Mouse (Mus musculus): ENCODE results near the gene Rbm8a. TPM values are rescaled to one million over a fixed set of nuclear protein-coding genes. Genes with fewer than 3 reads are reported as not detected.

The Rbm8a gene
- total RNA-seq (2023), result 10 to 100 TPM; 49.4 to 49.5 TPM

DNA sequence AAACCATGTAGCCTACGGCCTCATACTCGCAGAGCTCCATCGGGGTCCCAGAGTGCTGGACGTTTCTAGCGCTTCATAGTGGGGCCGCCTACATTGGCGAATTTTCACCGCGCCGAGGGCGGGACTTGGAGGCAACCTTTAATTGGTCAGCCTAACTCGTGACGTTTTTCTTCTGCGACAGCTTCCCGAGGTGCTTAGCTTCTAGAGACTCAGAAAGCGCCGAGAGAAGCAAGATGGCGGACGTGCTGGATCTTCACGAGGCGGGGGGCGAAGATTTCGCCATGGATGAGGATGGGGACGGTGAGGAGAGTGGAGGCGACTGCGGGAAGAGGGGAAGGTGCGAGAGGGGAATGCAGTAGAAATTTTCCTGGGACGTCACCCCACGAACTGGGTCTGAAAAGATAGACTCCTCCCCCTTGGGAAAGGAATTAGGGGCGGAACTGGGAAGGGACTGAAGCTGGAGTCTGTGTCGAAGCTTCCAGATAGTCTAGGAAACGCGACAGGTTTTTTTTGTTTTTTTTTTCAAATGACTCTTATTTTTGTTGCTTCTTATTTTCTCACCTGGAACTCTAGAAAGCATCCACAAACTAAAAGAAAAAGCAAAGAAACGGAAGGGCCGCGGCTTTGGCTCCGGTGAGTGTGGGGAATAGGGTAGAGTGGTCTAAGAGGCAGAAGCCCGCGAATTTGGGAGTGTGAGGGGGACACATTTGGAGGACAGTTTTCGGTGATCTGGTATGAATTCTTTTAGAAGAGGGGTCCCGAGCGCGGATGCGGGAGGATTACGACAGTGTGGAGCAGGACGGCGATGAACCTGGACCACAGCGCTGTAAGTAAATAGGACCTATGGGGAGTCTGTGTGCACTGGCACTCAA, at the start of gene Rbm8a:
TSS of gene Rbm8a (plus strand) at position 205 of the 872 bp plus-strand sequence.

DNA sequence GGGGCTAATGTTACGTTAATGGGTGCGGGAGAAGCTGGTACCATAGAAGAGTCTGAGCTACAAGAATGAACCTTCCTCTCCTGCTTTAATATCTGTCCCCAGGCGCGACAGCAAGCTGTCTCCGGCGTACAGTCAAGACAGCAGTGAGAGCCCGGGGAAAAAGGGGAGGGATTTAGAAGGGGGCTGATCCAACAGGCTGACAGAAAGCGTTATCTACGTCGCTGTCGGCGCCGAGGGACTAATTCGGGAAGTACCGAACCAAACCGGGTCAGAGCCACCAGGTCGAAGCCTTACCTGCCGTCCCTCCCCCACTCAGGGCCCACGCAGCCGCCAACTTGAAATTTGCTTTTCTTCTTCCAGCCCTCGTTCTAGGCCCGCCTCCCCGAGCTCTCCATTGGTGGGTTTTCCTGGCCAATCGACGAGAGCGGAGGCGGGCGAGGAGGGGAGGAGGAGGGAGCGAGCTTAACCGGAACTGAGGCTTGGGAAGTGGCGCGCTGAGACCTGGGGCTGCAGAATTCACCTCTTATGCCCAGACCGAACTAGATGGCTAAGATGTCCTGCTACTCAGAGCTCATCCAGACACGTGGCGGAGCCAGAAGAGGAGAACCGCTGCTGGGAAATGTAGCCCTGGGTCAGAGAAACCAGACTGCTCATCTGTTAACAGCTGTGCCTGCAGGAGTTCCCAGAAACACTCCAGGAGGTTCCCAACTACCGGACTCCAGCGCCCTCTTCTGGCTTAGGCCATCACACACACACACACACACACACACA, 35.8 kb upstream of the Rbm8a start, which contains the start of gene Polr3gl:
TSS of gene Polr3gl (minus strand) at position 392 of the 771 bp plus-strand sequence.

DNA sequence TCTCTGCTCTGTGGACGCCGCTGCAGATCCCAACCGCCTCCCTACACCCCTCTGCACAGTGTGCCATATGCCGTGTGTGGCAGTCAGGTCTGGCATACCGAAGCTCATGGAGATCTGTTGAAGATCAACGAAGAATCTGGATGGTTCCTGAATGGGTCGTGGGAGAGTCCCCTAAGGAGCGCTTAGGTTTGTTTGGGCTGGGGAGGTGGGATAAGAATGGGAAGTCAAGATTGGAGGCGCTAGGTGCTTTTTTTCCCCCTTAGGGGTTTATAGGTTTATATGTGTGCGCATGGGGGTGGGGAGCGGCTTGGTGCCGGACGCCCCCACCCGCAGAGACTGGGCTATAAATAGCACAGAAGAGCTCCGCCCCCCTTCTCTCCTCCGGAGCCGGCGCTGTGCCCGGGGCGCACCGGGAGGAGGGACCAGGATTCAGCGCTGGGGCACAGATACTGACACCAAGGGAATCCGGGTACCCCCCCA, 33.5 kb upstream of the Rbm8a start, which contains the start of gene Ankrd34a:
TSS of gene Ankrd34a (plus strand) at position 409 of the 480 bp plus-strand sequence.

GRCm38 (mm10) chr3:96600639-96601250, 29.0 kb upstream of the Rbm8a start, which contains the start of gene Lix1l:
Gene Lix1l (plus strand): TSS chr3:96601149.

GRCm38 (mm10) chr3:96634928-96635879, 5.5 kb downstream of the Rbm8a start, which contains the start of the genes Pex11b and Gm42957:
Gene Pex11b (plus strand): TSS chr3:96635376.
Gene Gm42957 (plus strand): TSS chr3:96635474.

DNA sequence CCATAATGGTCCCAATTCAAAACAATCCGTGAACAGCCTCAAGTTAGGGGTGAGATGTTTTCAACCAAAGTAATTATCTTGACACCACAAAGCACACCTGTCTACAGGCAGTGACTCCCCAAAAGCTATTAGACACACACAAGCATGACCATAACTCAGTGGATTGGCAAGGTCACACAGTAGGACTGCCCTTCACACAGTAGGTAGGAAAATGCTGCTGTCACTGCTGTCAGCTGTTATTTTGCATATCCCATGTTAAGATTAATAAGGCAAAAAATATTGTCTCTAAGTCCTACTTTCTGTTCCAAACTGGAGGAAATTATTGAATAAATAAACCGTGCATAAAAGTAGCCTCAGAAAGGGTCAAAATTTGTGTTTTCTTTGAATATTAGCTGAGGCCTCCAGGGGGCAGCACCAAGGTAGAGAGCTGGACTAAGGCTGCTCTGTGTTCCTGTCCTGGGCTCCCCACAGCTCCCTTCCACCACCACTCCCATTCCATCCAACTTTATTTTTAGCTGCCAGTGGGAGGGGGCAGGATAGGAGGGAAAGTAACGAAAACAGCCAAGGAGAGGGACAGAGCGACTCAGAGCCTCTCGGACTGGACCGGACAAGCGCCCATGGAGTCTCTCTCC, 15.4 kb downstream of the Rbm8a start, which contains the start of gene Itga10:
TSS of gene Itga10 (plus strand) at position 567 of the 632 bp plus-strand sequence.

GRCm38 (mm10) chr3:96669727-96670468, 40.2 kb downstream of the Rbm8a start, which contains the start of gene Ankrd35:
Gene Ankrd35 (plus strand): TSS chr3:96670131.

Other genes starting within 250 kb of the Rbm8a start
- not detected for gene BC107364, start 177.6 kb upstream of the Rbm8a start, total RNA-seq (2023)
- not detected for gene Hfe2, start 104.8 kb upstream of the Rbm8a start, total RNA-seq (2023)
- gene Txnip, start 72.0 kb upstream of the Rbm8a start, total RNA-seq (2023), result 100 to 1,000 TPM; 373 to 405 TPM
- gene Gm16253, start 52.9 kb upstream of the Rbm8a start, total RNA-seq (2023), result not detected
- gene Polr3gl, start 35.8 kb upstream of the Rbm8a start, total RNA-seq (2023), result 10 to 100 TPM; 14.2 to 18.0 TPM
- not detected for gene Ankrd34a, start 33.3 kb upstream of the Rbm8a start, total RNA-seq (2023)
- gene Lix1l, start 28.8 kb upstream of the Rbm8a start, total RNA-seq (2023), result under 1 TPM; 0.68 to 0.73 TPM
- 10 to 100 TPM; 12.7 to 14.2 TPM for gene Pex11b, start 5.4 kb downstream of the Rbm8a start, total RNA-seq (2023)
- gene Gm42957, start 5.5 kb downstream of the Rbm8a start, total RNA-seq (2023), result not detected
- 1 to 10 TPM in 1 of 2 experiments, under 1 TPM in 1; 0.79 to 1.4 TPM for gene Itga10, start 15.7 kb downstream of the Rbm8a start, total RNA-seq (2023)
- not detected for gene Ankrd35, start 40.2 kb downstream of the Rbm8a start, total RNA-seq (2023)
- gene Pias3, start 66.5 kb downstream of the Rbm8a start, total RNA-seq (2023), result 10 to 100 TPM; 38.3 to 43.9 TPM
- gene Nudt17, start 78.6 kb downstream of the Rbm8a start, total RNA-seq (2023), result 1 to 10 TPM; 1.1 TPM
- gene Polr3c, start 97.7 kb downstream of the Rbm8a start, total RNA-seq (2023), result 10 to 100 TPM; 38.8 to 41.8 TPM
- gene Rnf115, start 97.7 kb downstream of the Rbm8a start, total RNA-seq (2023), result 10 to 100 TPM; 62.1 to 65.0 TPM
- gene Pdzk1, start 199.4 kb downstream of the Rbm8a start, total RNA-seq (2023), result not detected
- gene Cd160, start 199.4 kb downstream of the Rbm8a start, total RNA-seq (2023), result not detected

Measured in neutrophil, adult 83 days (primary cell).